Mouse (Mus musculus): ENCODE data around the gene Vav3.
"Not testable (repeated sequence)": the region's sequence is repeated elsewhere in the genome, so short reads cannot be mapped to it uniquely, and the experiment has no call there.

Gene Vav3

DNA sequence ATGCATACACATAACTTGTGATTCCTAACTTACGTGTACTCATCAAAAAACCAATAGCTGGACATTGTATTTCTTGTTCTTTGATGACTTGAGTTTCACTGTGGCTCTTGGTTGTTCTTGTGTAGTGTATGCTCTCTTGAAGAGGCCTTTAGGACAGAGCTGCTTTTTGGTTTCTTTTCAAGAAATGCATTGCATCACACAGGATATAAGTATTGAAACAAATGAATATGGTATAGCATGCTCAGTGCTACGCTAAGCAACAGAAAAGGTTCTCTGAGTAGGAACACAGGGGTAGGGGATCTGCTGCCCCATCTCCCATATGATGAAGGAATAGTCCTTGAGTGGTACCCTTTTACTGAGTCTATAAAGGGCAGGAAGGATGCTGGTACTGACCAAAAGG is 98.1 kb downstream of the Vav3 start:
- in situ Hi-C loops (cut with MboI, MseI): no loop called here

DNA sequence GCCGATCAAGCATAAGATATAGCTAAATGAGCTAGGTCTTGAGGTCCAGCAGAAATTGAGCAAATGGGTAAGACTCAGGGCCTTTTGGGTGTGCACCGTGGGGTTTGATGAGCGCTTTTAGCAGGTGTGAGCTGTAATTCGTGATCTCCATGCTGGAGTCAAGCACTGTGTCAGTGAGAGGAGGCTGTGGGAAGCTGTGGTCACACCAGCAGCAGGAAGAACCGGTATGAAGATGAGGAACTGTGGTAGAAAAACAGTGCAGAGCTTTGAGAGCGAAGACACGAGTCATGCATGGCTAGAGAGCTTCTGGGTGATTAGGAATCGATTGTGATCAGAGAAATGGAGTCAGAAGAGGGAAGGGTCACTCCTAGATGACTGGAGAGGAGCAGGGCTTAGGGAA is 98.8 kb downstream of the Vav3 start:
- in situ Hi-C loops (cut with MboI, MseI): no loop called here

DNA sequence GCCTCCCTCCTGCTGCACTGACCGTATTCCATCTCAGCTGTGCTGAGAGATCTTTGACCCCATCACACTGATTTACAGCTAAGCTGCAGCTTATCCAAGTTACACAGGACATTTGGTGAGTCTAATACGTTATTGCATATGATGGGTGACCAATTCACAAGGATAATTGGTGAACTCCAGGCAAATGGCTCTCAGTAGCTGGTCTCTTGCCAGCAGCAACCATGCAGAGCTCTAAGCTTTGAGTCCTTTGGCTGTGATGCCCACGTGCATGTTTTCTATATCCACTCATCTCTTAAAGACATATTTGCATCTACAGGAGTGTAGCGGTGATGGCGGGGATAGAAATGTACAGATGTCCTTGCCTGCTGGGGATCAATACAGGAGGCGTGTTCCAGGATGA is 99.5 kb downstream of the Vav3 start:
- in situ Hi-C loops (cut with MboI, MseI): no loop called here

DNA sequence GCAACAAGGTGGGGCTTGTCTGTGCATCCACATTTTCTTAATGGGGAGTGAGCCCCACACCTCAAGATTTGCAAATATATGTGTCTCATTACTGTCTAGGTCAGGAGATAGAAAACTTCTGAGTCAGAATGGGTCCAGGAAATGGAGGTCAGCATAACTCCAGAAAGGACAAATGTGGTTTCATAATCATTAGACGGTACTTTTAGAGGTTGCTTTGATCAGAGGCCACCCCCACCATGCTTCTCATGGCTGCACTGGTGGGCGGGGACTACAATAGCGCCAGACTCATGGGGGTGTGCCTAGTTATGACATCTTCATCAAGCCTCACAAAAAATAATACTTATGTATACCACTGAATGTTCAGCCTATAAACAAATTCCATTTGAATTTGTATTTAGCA is 103.6 kb downstream of the Vav3 start:
- in situ Hi-C loops (cut with MboI, MseI): no loop called here

DNA sequence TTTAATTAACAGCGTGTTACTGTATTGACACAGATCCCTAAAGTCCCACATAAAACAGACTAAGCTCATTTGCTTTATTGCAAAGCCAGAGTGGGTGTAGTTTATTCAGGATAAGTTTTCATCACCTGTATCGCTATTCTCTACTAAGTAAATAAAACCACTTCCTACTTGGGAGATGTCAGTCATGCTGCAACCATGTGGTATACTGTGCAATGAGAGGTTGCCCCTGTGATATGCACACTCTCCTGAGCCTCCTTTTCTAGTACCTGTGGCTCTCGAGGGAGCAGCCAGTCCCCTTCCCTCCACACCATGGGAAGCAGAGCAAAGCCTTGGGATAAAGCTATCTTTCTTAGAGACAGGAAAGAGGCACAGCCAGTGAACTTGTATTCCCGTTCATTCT is 106.5 kb downstream of the Vav3 start:
- in situ Hi-C loops (cut with MboI, MseI): no loop called here

DNA sequence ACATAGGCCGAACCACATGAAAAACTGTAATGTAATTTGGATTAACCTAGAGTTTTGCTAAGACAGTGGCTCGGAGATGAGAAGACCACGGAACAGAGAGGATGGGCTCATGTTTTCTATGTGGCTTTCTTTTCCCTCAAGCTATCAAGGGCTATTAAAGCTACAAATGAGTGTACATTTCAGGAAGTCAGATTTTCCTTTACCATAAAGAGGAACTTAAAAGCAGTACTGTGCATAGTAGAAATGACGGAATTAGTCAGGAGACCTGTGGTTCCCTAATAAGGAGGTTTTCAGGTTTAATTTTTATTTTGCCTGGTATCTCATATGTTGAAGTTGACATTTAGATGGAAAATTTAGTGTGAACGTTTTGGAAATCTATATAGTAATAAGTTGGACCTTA is 107.8 kb downstream of the Vav3 start:
- in situ Hi-C loops (cut with MboI, MseI): not testable (repeated sequence)

DNA sequence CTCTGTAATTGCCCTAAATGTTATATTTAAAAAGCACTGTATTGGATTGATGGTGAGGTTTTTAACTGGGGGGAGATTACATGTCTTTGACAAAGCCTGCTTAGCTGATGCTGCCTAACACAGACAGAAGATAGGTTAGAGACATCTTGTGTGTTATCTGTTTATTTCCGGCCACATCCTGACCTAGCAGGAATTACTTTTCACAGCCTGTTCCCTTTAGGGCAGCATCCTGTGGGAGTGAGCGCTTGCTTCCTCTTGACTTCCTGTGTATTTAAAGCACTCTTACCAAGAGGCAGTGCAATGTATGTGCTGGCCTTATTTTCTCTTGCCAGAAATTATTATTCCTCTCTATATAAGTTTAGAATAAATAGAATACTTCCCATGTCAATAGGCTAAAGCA is 111.5 kb downstream of the Vav3 start:
- in situ Hi-C loops (cut with MboI, MseI): no loop called here

DNA sequence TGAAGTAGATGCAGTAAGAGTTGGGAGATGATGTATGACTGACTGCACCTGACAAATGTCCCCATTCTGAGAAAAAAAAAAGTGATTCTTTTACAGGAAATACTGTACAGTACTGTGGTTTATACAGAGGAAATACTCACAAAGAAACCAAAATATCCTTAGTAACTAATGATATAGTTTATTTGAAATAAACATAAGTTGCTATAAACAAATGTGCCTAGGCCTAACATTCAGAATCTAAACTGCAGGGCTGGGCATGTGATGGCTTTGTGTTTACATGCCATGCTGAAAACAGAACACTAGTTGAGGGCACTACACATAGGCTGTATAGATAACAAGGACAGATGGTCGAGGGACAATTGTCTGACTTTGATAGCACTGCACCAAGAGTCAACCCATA is 114.2 kb downstream of the Vav3 start:
- in situ Hi-C loops (cut with MboI, MseI): no loop called here

DNA sequence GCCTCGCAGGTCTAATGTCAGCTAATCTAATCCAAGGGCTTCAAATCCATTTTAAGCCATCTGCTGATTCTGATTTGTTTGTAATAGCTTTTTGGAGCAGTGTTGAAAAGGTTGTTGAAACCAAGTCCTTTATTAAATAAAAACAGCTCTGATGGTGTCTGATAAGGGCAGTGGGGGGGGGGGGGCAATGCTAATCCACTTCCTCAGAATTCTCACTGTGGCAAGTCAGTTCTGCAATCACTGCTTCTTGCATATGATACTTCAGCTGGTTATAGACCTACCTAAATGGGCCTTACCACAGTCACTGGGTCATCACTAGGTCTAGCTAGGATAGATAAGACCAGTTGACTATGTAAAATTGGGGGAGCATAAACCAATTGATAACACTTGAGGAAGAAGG is 115.9 kb downstream of the Vav3 start:
- in situ Hi-C loops (cut with MboI, MseI): no loop called here

DNA sequence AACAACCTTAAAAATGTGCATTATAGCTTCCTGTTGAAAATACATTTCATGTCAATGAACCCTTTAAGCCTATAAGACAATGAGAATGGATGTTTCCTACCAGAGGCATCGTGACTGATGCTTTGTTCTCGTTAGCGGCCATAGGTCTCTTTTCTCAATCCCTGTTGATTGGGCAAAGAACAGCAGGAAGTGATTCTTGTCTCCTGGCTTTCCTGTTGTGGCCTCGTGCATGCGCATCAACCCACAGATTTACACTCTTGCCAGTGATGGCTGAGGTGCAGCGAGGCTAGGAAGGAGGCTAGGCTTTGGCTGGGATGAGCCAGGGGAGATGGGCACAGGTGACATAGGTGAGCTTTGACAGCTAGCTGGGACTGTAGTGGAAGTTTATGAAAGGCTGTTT is 123.2 kb downstream of the Vav3 start:
- in situ Hi-C loops (cut with MboI, MseI): no loop called here

DNA sequence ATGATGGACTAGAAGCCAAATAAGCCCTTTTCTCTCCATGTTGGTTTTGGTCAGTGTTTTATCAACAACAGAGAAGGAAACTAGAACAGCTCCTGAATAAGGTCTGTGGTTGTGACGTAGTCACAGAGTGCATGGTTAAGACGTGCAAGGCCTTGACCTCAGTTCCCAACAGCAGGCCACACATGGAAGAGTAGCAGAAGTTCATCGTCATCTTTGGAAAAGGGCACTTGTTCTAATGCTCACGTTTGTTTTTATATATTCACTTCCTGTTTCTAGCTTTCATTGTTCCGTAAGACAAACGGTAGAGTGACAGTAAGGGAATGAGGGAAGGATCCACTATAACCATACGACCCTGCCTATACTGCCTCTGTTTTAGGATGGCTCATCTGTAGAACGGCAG is 124.1 kb downstream of the Vav3 start:
- in situ Hi-C loops (cut with MboI, MseI): no loop called here

DNA sequence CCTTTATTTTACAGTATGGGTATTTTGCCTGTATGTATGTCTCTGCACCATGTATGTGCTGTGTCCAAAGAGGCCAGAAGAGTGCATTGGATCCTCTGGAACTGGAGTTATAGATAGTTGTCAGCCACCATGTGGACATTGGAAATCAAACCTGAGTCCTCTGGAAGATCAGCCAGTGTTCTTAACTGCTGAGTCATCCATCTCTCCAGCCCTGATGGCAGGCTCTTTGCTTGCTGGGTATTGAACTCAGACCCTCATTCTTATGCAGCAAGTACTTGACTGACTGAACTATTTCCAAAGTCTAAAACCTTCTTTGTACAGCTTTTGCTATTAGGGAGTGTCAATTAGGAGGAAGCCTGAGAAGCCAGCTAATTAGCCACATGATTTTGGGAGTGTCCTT is 126.1 kb downstream of the Vav3 start:
- in situ Hi-C loops (cut with MboI, MseI): no loop called here

DNA sequence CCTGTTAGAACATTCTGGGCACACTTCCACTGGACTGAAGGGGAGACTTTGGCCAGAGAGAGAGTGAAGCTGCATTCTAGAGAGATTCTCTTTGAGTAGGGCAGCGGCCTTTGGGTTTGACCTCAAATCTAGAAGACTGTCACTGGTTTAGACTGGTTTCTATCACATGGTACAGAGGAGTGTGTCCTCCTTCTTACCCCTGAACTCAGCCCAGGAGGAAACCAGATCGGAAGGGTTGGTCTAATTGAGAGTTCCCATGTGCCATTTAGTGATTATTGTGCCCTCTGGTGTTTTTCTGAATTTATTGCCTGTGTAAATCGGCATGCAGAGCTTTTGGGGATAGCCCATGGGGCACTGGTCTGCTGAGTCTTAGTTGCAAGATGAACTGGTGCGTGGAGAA is 126.8 kb downstream of the Vav3 start:
- in situ Hi-C loops (cut with MboI, MseI): no loop called here

DNA sequence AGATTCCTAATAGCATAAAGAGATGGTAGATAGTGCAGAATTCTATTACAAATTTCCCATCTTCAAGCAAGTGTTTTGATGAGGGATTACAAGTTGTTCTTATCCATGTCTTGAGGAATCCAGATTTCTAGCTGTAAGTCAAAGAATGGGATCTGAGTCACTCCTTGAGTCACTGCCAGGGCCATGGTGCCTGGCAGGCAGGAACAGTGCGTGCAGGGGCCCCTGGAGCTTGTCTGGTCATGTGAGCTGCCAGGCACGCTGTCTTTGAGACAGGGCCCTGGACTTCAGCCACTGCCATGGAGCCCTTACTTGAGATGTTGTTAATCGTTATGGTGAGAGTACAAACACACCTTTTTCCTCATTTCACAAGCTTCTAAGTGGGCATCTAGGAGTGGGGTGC is 129.0 kb downstream of the Vav3 start:
- in situ Hi-C loops (cut with MboI, MseI): no loop called here

DNA sequence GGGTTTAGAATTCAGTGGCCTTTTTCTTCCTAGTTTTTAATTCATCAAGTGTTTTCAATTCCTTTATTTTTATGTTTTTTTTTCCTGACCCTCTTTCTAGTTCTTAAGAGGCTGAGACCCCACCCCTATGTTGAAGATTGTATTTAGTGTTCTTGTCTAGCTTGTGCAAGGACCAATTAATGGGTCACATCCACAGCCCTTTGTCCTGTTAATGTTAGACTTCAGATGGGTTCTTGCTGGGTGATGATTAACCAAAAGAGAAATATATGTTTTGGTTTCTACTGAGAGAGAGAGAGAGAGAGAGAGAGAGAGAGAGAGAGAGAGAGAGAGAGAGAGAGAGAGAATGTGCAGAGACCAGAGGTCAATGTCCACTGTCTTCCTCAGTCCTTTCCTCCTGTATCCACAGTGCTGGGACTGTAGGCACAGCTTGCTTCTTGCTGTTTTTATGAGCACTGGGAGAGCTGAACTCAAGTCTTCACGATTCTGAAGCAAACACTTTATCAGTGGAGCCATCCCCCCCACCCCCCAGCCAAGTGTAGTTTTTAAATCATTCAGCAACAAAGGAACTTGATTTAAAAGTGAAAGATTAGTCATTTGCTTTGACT is 130.3 kb downstream of the Vav3 start:
- in situ Hi-C loops (cut with MboI, MseI): no loop called here

DNA sequence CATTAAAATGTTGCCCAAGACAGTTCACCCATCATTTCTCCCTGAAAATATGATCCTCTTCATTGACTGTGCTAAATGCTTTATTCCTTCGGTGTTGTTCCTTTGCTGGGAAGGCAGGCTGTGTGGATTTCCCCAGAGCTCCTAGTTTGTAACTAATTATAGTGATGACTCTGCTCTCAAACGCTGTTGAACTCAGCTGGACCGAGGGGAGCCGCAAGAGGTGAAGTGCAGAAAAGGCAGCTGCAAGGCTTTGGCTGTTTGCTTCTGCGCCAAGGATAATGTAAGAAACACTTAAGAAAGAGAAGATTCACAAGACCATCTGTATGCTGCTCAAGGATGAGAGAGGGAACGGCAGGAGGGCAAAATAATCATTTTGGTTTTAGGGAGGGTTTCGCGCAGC is 136.1 kb downstream of the Vav3 start:
- in situ Hi-C loops (cut with MboI, MseI): no loop called here

DNA sequence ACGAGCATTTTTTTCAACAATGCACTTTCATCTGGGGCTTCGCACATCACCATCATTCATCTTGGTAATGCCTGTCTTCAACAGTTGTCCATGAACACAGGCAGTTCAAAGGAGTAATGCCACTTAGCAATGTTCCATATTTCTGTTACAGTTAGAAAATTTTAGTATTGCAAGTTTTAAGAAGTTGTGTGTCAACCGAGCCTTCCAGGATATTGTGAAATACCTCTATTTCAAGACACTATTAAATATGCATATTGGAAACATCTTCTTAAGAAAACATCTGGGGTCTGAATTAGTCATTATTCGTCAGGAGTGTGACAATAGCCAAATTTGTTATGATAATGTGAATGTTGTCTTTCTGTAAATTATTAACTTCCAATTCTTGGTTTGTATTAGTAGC is 137.8 kb downstream of the Vav3 start:
- in situ Hi-C loops (cut with MboI, MseI): no loop called here

DNA sequence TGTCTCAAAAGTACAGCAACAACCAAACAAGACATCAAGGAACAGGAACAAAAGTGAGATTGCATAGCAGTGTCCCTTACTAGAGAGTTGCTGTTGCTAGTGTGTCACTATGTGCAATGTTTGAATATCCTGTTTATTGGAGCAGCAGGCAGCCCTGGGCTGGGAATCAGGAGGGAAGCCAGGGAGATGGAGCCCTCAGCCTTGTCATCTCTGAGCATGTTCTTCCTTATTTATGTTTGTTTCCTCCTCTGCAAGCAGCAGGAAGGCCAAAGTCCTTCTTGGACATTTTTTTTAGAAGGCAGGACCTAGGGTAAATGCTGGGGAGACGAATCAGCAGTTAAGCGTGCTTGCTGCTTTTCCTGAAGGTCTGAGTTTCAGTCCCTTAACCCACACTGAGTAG is 140.2 kb downstream of the Vav3 start:
- in situ Hi-C loops (cut with MboI, MseI): no loop called here

DNA sequence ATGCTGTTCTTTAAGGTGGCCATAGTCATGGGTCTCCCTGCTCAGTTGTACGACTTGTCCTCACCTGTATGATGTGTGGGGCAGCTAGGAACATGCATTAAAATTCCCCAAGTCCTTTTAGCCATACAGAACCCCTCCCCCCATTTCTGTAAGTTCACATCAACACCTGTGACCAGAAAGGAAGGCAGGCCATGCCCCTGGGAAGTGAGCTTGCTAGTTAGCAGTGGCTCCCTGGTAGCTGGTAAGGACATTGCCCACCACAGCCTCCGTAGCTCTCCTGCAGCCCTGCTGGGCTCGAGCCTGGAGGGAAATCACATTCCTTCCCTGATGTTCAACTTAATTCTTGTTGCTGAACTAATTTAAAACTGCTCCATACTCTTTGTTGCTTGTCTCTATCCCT is 146.3 kb downstream of the Vav3 start:
- in situ Hi-C loops (cut with MboI, MseI): no loop called here

DNA sequence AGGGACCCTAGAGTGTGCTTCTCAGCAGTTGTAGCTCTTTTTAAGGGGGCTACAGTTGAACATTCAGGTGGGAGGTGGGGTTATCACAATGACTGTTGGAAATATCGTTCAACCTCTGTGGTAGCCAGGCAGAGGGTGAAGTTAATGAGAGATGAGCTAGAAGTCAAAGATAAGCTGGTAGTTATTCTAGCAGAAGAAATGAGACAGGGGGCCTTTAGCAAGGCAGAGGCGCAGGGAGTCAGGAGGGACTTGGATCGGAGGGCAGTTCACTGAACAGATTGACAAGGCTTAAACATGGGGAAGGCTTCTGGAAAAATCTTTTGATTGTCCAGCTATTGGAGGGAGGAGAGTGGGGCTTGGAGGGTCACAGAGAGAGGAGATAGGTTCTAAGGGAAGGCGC is 147.4 kb downstream of the Vav3 start:
- in situ Hi-C loops (cut with MboI, MseI): no loop called here

DNA sequence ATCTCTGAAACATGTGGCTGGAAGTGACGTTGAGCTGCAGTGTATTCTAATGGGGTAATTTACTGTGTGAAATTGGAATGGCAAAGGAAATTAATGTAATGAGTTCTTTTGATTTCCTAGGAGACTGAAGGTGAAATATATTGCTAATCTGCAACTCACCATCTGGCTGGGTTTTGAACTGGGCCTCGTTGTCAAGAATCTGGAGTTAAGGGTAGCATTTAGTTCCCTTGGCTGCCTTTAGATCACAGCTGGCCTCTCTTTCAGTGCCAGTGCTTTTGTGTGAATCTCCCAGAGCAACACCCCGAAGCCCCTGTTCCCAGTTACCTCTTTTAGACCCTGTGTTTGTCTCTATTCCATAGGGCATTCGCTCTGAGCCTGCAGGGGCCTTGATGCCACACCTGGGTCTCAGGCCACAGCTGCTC is 148.3 kb downstream of the Vav3 start:
- in situ Hi-C loops (cut with MboI, MseI): no loop called here

DNA sequence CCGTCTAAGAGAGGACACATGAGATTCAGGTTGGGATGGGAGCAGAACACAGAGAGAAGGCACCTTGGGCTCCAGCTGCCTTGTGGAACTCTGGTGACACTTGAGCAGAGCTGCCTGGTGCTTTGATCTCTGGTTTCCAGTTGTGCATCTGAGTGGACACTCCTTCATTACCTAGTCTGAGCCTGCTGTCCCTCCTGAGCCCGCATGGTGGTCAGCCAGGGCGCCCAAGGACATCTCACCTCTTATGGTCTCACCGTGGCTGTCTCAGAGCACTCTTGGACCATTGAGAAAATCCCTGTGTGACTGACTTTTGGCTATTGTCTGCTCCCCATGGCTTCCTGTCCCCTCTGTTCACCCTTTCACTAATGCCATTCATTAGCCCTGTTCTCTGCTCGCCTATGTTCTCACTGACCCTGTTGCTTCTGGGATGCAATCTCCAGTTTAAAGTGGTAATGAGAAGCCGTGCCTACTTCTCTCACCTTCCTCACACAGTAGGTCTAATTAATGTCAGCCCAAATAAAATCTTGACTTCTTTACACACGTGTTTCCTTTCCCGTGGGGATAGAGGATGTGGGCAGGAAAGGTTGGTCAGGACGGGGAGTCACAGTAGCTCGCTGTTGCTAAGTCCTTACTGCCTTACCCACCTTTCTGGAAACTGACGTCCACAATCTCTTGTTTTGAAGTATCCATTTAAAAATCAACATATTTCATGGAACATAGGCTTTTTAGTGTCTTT is 150.3 kb downstream of the Vav3 start:
- in situ Hi-C loops (cut with MboI, MseI): loop anchor here (5.0 kb wide), 1 partner anchor 318 kb away; no protein-coding TSS in a partner anchor

DNA sequence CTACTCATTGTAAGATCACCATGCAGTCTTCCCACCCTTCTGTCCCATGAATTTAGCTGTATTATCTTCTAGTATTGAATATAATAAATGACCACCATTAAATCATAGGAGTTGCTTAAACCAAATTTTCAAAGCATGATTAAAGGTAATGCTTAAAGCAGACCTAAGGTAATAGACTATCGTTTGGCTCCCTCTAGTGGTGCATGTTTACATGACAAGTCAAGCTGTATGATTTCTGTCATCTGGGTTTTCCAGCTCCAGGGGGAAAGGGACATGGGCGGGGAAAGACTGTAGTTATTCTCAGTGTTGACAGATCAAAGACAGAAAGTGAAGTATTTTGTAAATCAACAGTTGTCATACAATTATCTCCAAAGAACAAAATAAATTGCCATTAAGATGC is 151.1 kb downstream of the Vav3 start:
- in situ Hi-C loops (cut with MboI, MseI): loop anchor here (5.0 kb wide), 1 partner anchor 319 kb away; no protein-coding TSS in a partner anchor

DNA sequence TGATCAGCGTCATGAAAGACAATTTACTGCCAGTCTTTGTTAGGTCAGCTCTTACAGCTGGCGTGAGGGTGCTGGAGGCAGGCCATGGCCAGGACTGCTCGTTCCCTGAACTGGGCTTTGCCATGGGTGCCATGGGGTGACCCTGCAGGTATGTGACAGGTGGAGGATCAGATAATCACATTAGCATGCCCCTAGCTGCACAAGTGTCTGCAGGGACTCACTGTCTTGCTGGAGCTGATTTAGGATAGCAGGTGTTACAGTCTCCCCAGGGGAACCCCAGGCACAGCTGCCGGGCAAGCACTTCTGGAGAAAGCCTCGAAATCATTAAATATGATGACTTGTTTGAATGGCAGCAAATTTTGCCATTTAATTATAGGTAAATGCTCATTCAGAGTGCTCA is 156.0 kb downstream of the Vav3 start:
- in situ Hi-C loops (cut with MboI, MseI): no loop called here

Measured in T-helper 17 cell (primary cell).